ENCODE assay signal across 15 mouse cellular contexts in the genomic region with DNA sequence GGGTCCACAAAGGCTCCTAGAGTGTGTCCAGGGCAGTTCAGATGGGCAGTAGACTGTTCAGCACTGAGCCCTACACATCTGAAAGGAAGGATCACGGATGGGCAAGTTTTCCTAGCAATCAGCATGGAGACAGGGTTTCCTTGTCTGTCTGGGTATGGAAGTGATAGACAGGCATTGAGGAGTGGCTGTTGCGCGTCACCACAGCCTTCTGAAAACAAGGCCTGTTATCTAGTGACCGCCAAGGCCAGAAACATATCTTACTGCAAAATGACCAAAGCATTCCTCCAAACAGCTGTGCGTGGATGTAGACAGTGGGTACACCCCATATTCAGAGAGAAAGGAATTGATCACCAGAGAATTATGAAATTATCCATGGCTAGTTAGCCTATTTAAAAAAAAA. TPM values are rescaled to one million over a fixed set of nuclear protein-coding genes. Genes with fewer than 3 reads are reported as not detected.
DNase-seq lines count a peak whose midpoint lies in the region; ATAC-seq and TF ChIP-seq lines count a peak whose summit lies in the region.
"Had no signal": no experiment of that assay in that cellular context is flagged by ENCODE, and none has a peak within 500 bp of the region (broad histone marks: within the 10 kb centered on the region; RNA-seq: fewer than 3 reads in every experiment).

No protein-coding gene starts in this region.

- ATAC-seq in heart, embryonic 12.5 days (ENCODE audit: insufficient number of reproducible peaks, low FRiP score), result peak; percentile 43; the same call in 1 of the 2 replicates
- no peak for ATAC-seq in midbrain, postnatal 0 days (ENCODE audit: low FRiP score)
- peak; percentile 70 for ATAC-seq in liver, embryonic 11.5 days (replicated peaks; ENCODE audit: low FRiP score)
- ATAC-seq: hindbrain, postnatal 0 days had no signal

- peaks cover 2% of the 10 kb centered on the region; the same call in 1 of the 2 replicates for H3K36me3 ChIP-seq in heart, embryonic 12.5 days
- no peaks in the 10 kb centered on the region for H3K36me3 ChIP-seq in midbrain, embryonic 10.5 days
- H3K36me3 ChIP-seq in midbrain, postnatal 0 days (ENCODE audit: insufficient read depth, low read length), result no peaks in the 10 kb centered on the region
- no peaks in the 10 kb centered on the region for H3K36me3 ChIP-seq in liver, embryonic 11.5 days (ENCODE audit: control insufficient read depth, insufficient read depth, low read length)
- H3K36me3 ChIP-seq: embryonic facial prominence, embryonic 12.5 days had no signal

- H3K4me1 ChIP-seq in heart, embryonic 12.5 days (replicated peaks), result peaks cover 82% of the 10 kb centered on the region
- peaks cover 70% of the 10 kb centered on the region for H3K4me1 ChIP-seq in midbrain, embryonic 10.5 days
- peaks cover 12% of the 10 kb centered on the region for H3K4me1 ChIP-seq in midbrain, postnatal 0 days (ENCODE audit: insufficient read depth, low read length)
- peaks cover 39% of the 10 kb centered on the region for H3K4me1 ChIP-seq in liver, embryonic 11.5 days (replicated peaks; ENCODE audit: control insufficient read depth, insufficient read depth, low read length)

- no peak overlapping the region for H3K4me3 ChIP-seq in heart, embryonic 12.5 days
- no peak overlapping the region for H3K4me3 ChIP-seq in midbrain, embryonic 10.5 days
- no peak overlapping the region for H3K4me3 ChIP-seq in midbrain, postnatal 0 days (ENCODE audit: low read depth, low read length)
- no peak overlapping the region for H3K4me3 ChIP-seq in liver, embryonic 11.5 days (ENCODE audit: low read depth, low read length)
- H3K4me3 ChIP-seq: embryonic facial prominence, embryonic 12.5 days had no signal

- TF ChIP-seq CTCF in midbrain, postnatal 0 days (IDR thresholded peaks at IDR 0.05), result no peak

- H3K27ac ChIP-seq in heart, embryonic 12.5 days (ENCODE audit: poor library complexity, severe bottlenecking), result peak overlapping the region; percentile 84
- H3K27ac ChIP-seq in midbrain, embryonic 10.5 days (replicated peaks), result peak overlapping the region; percentile 73
- H3K27ac ChIP-seq in midbrain, postnatal 0 days (ENCODE audit: low read depth, low read length), result no peak overlapping the region
- H3K27ac ChIP-seq in liver, embryonic 11.5 days (ENCODE audit: low read depth, low read length), result peak overlapping the region; percentile 52
- H3K27ac ChIP-seq: embryonic facial prominence, embryonic 12.5 days; hindbrain, postnatal 0 days had no signal

- peak; percentile 60 for DNase-seq in adrenal gland, adult 8-10 months
- DNase-seq in adrenal gland, postnatal 4 days (ENCODE audit: low spot score in 2 of 2), result no peak
- DNase-seq in heart, adult 9 months (ENCODE audit: low spot score in 2 of 2), result no peak
- DNase-seq in midbrain, embryonic 10.5 days (ENCODE audit: low spot score), result no peak
- DNase-seq in midbrain, postnatal 0 days (ENCODE audit: low spot score), result no peak
- no peak for DNase-seq in liver, embryonic 11.5 days (ENCODE audit: low spot score)
- no peak for DNase-seq in urinary bladder, adult 18-20 months (ENCODE audit: low spot score in 2 of 2)
- DNase-seq: cerebellum, postnatal 25 days; kidney, adult 18-20 months; kidney, postnatal 25 days; layer of hippocampus, adult 9-11 months; thymus, adult 18-20 months had no signal

- no peak overlapping the region for H3K4me2 ChIP-seq in heart, embryonic 12.5 days
- H3K4me2 ChIP-seq in midbrain, postnatal 0 days (ENCODE audit: low read depth, low read length, poor library complexity, severe bottlenecking), result no peak overlapping the region
- H3K4me2 ChIP-seq in liver, embryonic 11.5 days, result peak overlapping the region; percentile 32; the same call in 1 of the 2 replicates
- H3K4me2 ChIP-seq: embryonic facial prominence, embryonic 12.5 days had no signal

- 7% methylated on average over 5 of the region's 5 CpGs for WGBS in heart, embryonic 12.5 days
- WGBS in midbrain, embryonic 10.5 days, result 67% methylated on average over 5 of the region's 5 CpGs
- WGBS in midbrain, postnatal 0 days, result 70% methylated on average over 5 of the region's 5 CpGs
- WGBS in liver, embryonic 11.5 days, result 32% methylated on average over 5 of the region's 5 CpGs

- H3K9ac ChIP-seq in heart, embryonic 12.5 days, result 0 out of 2 replicates have a peak overlapping the region, but pooled peaks have one; percentile 6
- no peak overlapping the region for H3K9ac ChIP-seq in midbrain, postnatal 0 days (replicated peaks; ENCODE audit: low read length, poor library complexity, severe bottlenecking)
- H3K9ac ChIP-seq in liver, embryonic 11.5 days (ENCODE audit: low read depth, low read length), result no peak overlapping the region
- H3K9ac ChIP-seq: embryonic facial prominence, embryonic 12.5 days had no signal

- H3K9me3 ChIP-seq in heart, embryonic 12.5 days (replicated peaks), result no peaks in the 10 kb centered on the region
- no peaks in the 10 kb centered on the region for H3K9me3 ChIP-seq in midbrain, embryonic 10.5 days (replicated peaks)
- no peaks in the 10 kb centered on the region for H3K9me3 ChIP-seq in midbrain, postnatal 0 days (ENCODE audit: low read length)
- H3K9me3 ChIP-seq in liver, embryonic 11.5 days (ENCODE audit: control insufficient read depth, low read length), result no peaks in the 10 kb centered on the region
- H3K9me3 ChIP-seq: embryonic facial prominence, embryonic 12.5 days had no signal

- no peaks in the 10 kb centered on the region for H3K27me3 ChIP-seq in heart, embryonic 12.5 days (replicated peaks)
- H3K27me3 ChIP-seq in midbrain, embryonic 10.5 days (ENCODE audit: low read depth, poor library complexity, severe bottlenecking), result no peaks in the 10 kb centered on the region; the same call in 1 of the 2 replicates
- no peaks in the 10 kb centered on the region for H3K27me3 ChIP-seq in midbrain, postnatal 0 days (ENCODE audit: insufficient read depth, low read length)
- no peaks in the 10 kb centered on the region for H3K27me3 ChIP-seq in liver, embryonic 11.5 days (replicated peaks; ENCODE audit: control insufficient read depth, insufficient read depth, low read length)
- H3K27me3 ChIP-seq: embryonic facial prominence, embryonic 12.5 days had no signal

RNA-seq across cellular contexts. Expression of gene Sgms1, which starts 47.1 kb away (rescaled TPM):
- 100 to 1,000 TPM in 2 of 4 experiments, 10 to 100 TPM in 2; 96.1 to 103 (median 101) TPM for total RNA-seq in adrenal gland, adult 8-10 months (2022)
- total RNA-seq in adrenal gland, postnatal 4 days (2021), result 10 to 100 TPM; 69.3 to 78.5 TPM
- 45.0 and 49.9 TPM in 2 replicates for polyA plus RNA-seq in heart, embryonic 12.5 days (2016; fragmentation: Nextera tagmentation; extraction: Ambion mirVana)
- polyA plus RNA-seq in midbrain, embryonic 10.5 days (2016; fragmentation: Nextera tagmentation; extraction: Ambion mirVana), result 13.1 and 14.6 TPM in 2 replicates
- total RNA-seq in midbrain, postnatal 0 days (2014; rRNA removed), result 28.4 and 32.3 TPM in 2 replicates
- polyA plus RNA-seq in midbrain, postnatal 0 days (2015; fragmentation: Nextera tagmentation; extraction: Ambion mirVana), result 17.4 and 21.3 TPM in 2 replicates
- polyA plus RNA-seq in liver, embryonic 11.5 days (2014; fragmentation: Nextera tagmentation; extraction: Ambion mirVana), result 31.4 and 32.0 TPM in 2 replicates
